Mouse (Mus musculus) embryo, embryonic 10 days (tissue): ENCODE measurements around the gene Fam19a2.
A peak's percentile ranks its signal among the peaks of the same experiment; 100 is the strongest.

ENCODE experiments used
- DNase-seq: peaks from one replicate; pipeline ENCODE4 v3.0.0-alpha.2; 2015; ENCODE audit warnings: low spot score

Fam19a2 gene

DNA sequence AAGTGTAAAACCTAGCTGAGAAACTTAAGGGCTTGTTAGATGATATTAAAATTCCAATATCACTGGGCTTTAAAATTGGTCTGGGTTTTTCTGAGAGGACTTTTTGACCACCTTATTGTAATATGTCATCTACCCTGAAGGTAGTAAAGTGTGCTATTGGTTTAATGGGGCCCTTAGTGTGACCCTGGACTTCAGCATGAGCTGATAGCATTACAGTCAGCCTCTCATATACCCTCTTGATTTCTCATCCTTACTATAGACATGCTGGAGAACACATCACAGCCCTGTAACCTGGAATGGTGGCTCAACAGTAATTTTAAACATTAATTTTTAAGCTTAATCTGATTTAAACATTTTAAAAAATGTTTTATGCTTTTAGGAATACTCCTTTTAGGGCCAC is 459.8 kb downstream of the Fam19a2 start:
- no peak for DNase-seq

DNA sequence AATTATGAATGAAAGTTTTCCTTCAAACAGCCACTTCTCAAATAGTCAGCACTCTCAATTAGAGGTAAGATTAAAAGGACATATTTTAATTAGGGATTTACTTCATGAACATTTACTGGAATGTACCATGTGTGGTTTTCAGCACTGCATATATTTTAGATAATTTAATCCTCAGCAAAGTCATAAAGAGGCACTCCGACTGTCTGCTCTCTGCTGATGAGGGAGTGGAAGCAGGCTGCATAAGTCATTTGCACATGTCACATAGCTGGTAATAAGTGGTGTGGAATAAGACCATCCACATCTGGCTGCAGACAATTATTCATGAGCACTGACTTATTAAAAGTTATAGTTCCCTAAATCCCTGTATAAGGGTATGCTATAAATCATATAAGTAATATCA is 484.5 kb downstream of the Fam19a2 start:
- no peak for DNase-seq

DNA sequence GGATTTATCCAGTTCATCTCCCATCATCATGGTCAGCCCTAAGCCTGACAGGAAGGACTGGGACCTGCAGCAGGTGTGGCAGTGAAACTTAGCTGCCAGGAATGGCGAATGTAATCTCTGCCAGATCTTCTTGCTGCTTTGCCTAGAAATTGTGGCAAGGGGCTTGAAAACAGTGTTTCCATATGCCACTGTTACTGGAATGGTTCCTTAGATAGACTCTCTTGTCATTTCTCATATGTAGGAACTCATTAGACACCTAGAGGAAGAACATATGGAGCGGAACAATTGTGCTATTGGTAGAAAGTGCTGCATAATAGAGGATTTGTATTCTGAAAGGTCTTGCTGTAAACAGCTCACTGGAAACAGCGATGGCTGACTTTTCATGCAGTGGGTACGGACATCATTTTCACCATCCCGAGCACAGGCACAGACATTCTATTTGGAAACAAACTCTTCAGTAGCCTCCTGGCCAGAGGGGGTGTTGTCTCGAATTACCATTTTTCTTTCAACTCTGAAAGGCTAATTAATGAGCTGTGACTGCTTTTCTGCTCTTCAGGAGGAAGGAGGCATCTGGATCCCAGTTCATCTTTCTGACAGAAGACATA is 488.0 kb downstream of the Fam19a2 start:
- peak; percentile 20 for DNase-seq

DNA sequence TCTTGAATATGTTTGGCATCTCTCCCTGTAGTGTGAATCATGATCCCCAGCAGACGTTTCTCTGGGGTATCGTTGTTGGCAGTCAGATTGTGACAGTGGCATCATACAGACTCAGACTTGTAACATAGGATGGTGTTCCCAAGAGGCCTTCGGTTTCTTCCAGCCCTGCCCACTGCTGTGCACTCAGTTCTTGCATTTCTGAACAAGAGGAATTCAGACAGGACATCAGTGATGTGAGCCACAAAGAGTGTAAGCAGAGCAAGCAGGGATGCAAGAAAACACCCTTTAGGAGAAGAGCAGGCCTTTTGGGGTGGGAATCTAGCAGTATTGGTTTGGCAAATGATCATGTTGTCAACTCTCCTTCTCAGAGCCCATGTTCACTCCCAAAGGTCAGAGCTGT is 489.0 kb downstream of the Fam19a2 start:
- no peak for DNase-seq

DNA sequence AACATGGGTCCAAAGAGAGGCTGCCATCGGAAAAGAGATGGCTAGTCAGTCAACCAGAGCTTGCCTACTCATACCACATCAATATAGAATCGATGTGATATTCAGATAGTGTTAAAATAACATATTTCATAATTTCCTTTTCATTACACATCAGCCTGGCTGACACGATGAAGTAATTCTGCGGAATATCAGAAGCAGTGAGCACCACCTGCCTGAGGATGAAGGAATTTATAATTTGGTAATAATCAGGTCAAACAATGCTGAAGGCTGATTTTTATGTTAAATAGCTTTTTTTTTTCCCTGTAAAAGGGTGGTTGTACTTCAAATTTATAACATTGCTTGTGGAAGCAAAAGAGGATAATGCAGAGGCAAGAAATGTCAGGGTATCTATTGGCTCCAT is 490.2 kb downstream of the Fam19a2 start:
- DNase-seq: no peak

DNA sequence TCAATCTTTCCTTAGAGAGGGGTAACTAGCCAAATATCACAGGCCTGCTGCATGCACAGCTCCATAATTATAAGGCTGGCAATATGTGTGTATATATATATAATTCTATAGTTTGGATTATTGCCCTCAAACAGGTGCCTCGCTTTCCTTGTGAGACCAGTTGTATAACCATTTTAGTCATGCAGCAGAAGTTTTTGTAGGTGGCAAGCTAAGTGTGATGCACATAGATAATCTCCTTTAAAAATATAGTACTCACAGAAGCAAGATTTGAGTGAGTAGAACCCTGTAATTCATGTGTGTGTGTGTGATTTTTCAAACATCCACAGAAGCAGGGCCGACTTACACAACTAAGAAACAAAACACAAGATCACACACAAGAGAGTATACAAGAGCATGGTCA is 525.6 kb downstream of the Fam19a2 start:
- DNase-seq: no peak
